Mouse (Mus musculus): ENCODE measurements around the gene Ackr2. TPM values are rescaled to one million over a fixed set of nuclear protein-coding genes. Genes with fewer than 3 reads are reported as not detected.

Ackr2 gene
- total RNA-seq, 2 experiments from 2014 or later = 2.4 to 4.1 TPM

- no peak for DNase-seq (ENCODE audit: low spot score in 2 of 2)
These were observed 7.7 kb upstream of the Ackr2 start for GRCm38 (mm10) chr9:121890441-121890941.

- no peak for DNase-seq (ENCODE audit: low spot score in 2 of 2)
These were observed 6.9 kb upstream of the Ackr2 start for GRCm38 (mm10) chr9:121891301-121891700.

- no peak for DNase-seq (ENCODE audit: low spot score in 2 of 2)
These were observed 6.0 kb upstream of the Ackr2 start for GRCm38 (mm10) chr9:121892057-121892687.

GRCm38 (mm10) chr9:121894447-121894846 is 3.7 kb upstream of the Ackr2 start:
- DNase-seq (ENCODE audit: low spot score in 2 of 2) = no peak

- DNase-seq (ENCODE audit: low spot score in 2 of 2) = no peak
These were observed 2.7 kb upstream of the Ackr2 start for GRCm38 (mm10) chr9:121895392-121895993.

- DNase-seq (ENCODE audit: low spot score in 2 of 2) = no peak
These were observed 1.3 kb upstream of the Ackr2 start for GRCm38 (mm10) chr9:121896820-121897219.

GRCm38 (mm10) chr9:121899306-121899705 is 1.2 kb downstream of the Ackr2 start:
- no peak for DNase-seq (ENCODE audit: low spot score in 2 of 2)

- DNase-seq (ENCODE audit: low spot score in 2 of 2) = no peak
These were observed 2.2 kb downstream of the Ackr2 start for GRCm38 (mm10) chr9:121900282-121900855.

GRCm38 (mm10) chr9:121901710-121902700 is 3.9 kb downstream of the Ackr2 start:
- DNase-seq (ENCODE audit: low spot score in 2 of 2) = no peak

GRCm38 (mm10) chr9:121903476-121904305 is 5.5 kb downstream of the Ackr2 start:
- no peak for DNase-seq (ENCODE audit: low spot score in 2 of 2)

- DNase-seq (ENCODE audit: low spot score in 2 of 2) = no peak
These were observed 6.2 kb downstream of the Ackr2 start for GRCm38 (mm10) chr9:121904319-121904718.

GRCm38 (mm10) chr9:121904946-121905345 is 6.8 kb downstream of the Ackr2 start:
- DNase-seq (ENCODE audit: low spot score in 2 of 2) = no peak

GRCm38 (mm10) chr9:121905556-121906185 is 7.5 kb downstream of the Ackr2 start:
- no peak for DNase-seq (ENCODE audit: low spot score in 2 of 2)

GRCm38 (mm10) chr9:121906456-121906855 is 8.3 kb downstream of the Ackr2 start:
- no peak for DNase-seq (ENCODE audit: low spot score in 2 of 2)

- DNase-seq (ENCODE audit: low spot score in 2 of 2) = no peak
These were observed 9.4 kb downstream of the Ackr2 start for GRCm38 (mm10) chr9:121907356-121908070.

- no peak for DNase-seq (ENCODE audit: low spot score in 2 of 2)
These were observed 10.2 kb downstream of the Ackr2 start for GRCm38 (mm10) chr9:121908321-121908720.

GRCm38 (mm10) chr9:121909635-121910034 is 11.5 kb downstream of the Ackr2 start:
- no peak for DNase-seq (ENCODE audit: low spot score in 2 of 2)

- DNase-seq (ENCODE audit: low spot score in 2 of 2) = no peak
These were observed 13.0 kb downstream of the Ackr2 start for GRCm38 (mm10) chr9:121911196-121911595.

- DNase-seq (ENCODE audit: low spot score in 2 of 2) = no peak
These were observed 14.6 kb downstream of the Ackr2 start for GRCm38 (mm10) chr9:121912786-121913185.
